Comparison of ENCODE assay signal across 11 mouse cellular contexts in the genomic region with DNA sequence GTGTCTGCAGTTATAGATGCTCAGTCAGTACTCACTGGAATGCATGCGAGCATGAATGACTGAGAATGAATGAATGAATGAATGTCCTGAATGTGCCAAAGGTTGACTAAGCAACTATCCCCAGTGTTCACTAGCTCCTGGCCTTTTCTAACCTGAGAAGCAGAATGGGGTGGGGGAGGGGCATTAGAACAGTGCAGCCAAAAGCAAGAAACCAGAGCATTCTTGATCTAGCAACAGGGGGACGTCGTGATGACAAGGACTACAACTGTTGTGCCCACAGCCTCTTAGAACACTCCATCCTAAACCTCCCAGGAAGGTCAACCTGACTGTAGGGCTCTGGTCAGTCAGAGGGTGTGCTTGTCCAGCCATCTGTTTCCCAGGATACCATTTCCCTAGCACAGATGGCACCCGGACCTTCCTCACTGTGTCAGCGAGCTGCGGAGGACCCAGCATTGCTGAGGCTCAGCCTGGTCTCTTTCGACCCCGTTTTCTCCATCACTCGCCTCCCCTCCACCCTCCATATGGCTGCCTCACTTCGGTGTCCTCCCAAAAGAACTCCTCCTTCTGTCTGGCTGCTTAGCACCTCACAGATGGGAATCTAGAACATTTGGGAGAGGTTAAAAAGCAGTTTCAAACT. TPM values are rescaled to one million over a fixed set of nuclear protein-coding genes. Genes with fewer than 3 reads are reported as not detected.
DNase-seq lines count a peak whose midpoint lies in the region; ATAC-seq lines count a peak whose summit lies in the region.
"Had no signal": no experiment of that assay in that cellular context is flagged by ENCODE, and none has a peak within 500 bp of the region (broad histone marks: within the 10 kb centered on the region; RNA-seq: fewer than 3 reads in every experiment).

No protein-coding gene starts in this region.

- 67% methylated on average over 10 of the region's 10 CpGs for WGBS in hindbrain, embryonic 10.5 days
- 69% methylated on average over 10 of the region's 10 CpGs for WGBS in hindbrain, embryonic 14.5 days
- WGBS in neural tube, embryonic 14.5 days: 58% methylated on average over 10 of the region's 10 CpGs

- peak overlapping the region; percentile 57 for H3K27ac ChIP-seq in hindbrain, embryonic 10.5 days
- no peak overlapping the region for H3K27ac ChIP-seq in hindbrain, embryonic 14.5 days
- H3K27ac ChIP-seq in neural tube, embryonic 14.5 days (ENCODE audit: low read depth, low read length): no peak overlapping the region
- H3K27ac ChIP-seq: heart, embryonic 15.5 days; neural tube, embryonic 13.5 days had no signal

- H3K4me1 ChIP-seq in hindbrain, embryonic 10.5 days (replicated peaks): peaks cover 35% of the 10 kb centered on the region
- peaks cover 9% of the 10 kb centered on the region for H3K4me1 ChIP-seq in hindbrain, embryonic 14.5 days (replicated peaks; ENCODE audit: control insufficient read depth, insufficient read depth, low read length)
- peaks cover 4% of the 10 kb centered on the region for H3K4me1 ChIP-seq in neural tube, embryonic 14.5 days (ENCODE audit: control insufficient read depth, insufficient read depth, low read length)

- no peak overlapping the region for H3K4me2 ChIP-seq in hindbrain, embryonic 14.5 days (replicated peaks)
- H3K4me2 ChIP-seq in neural tube, embryonic 14.5 days (ENCODE audit: low read depth, low read length): no peak overlapping the region
- H3K4me2 ChIP-seq: heart, embryonic 15.5 days; neural tube, embryonic 13.5 days had no signal

- no peaks in the 10 kb centered on the region for H3K9me3 ChIP-seq in hindbrain, embryonic 10.5 days
- H3K9me3 ChIP-seq in hindbrain, embryonic 14.5 days (ENCODE audit: control insufficient read depth, low read length): no peaks in the 10 kb centered on the region
- no peaks in the 10 kb centered on the region for H3K9me3 ChIP-seq in neural tube, embryonic 14.5 days (ENCODE audit: control insufficient read depth, low read length)
- H3K9me3 ChIP-seq: heart, embryonic 15.5 days had no signal

- ATAC-seq in hindbrain, embryonic 14.5 days (ENCODE audit: low FRiP score): no peak
- ATAC-seq in neural tube, embryonic 14.5 days (ENCODE audit: low read depth): no peak
- ATAC-seq in granulocyte monocyte progenitor cell, adult 5-6 weeks (replicated peaks; ENCODE audit: poor library complexity, severe bottlenecking): no peak
- ATAC-seq: CD4-positive, CD25-positive, alpha-beta regulatory T cell, adult 4 months had no signal

- no peak overlapping the region for H3K4me3 ChIP-seq in hindbrain, embryonic 10.5 days
- H3K4me3 ChIP-seq in hindbrain, embryonic 14.5 days (replicated peaks; ENCODE audit: low read length): no peak overlapping the region
- H3K4me3 ChIP-seq in neural tube, embryonic 14.5 days (ENCODE audit: low read depth, low read length): no peak overlapping the region
- H3K4me3 ChIP-seq: heart, embryonic 15.5 days; neural tube, embryonic 13.5 days had no signal

- DNase-seq in hindbrain, embryonic 10.5 days (ENCODE audit: low spot score): peak; percentile 35
- DNase-seq in hindbrain, embryonic 14.5 days (ENCODE audit: low spot score): no peak
- no peak for DNase-seq in neural tube, embryonic 10.5 days (ENCODE audit: extremely low spot score, low spot score)
- peak; percentile 90 to 92 for DNase-seq in cerebellum, postnatal 36 days
- peak; percentile 52 for DNase-seq in telencephalon, adult 2 months (ENCODE audit: low read depth, low spot score)
- DNase-seq in spleen, postnatal 10 days (ENCODE audit: low spot score in 2 of 2): no peak

- 0 out of 2 replicates have a peak, but pooled peaks cover 4% of the 10 kb centered on the region for H3K36me3 ChIP-seq in hindbrain, embryonic 10.5 days
- H3K36me3 ChIP-seq in hindbrain, embryonic 14.5 days (replicated peaks; ENCODE audit: control insufficient read depth, insufficient read depth): no peaks in the 10 kb centered on the region
- H3K36me3 ChIP-seq in neural tube, embryonic 14.5 days (ENCODE audit: control insufficient read depth, insufficient read depth, low read length): no peaks in the 10 kb centered on the region
- H3K36me3 ChIP-seq: heart, embryonic 15.5 days had no signal

- H3K9ac ChIP-seq in hindbrain, embryonic 14.5 days: no peak overlapping the region
- H3K9ac ChIP-seq in neural tube, embryonic 14.5 days (replicated peaks; ENCODE audit: low read depth, low read length): 0 out of 2 replicates have a peak overlapping the region, but pooled peaks have one; percentile 11
- H3K9ac ChIP-seq: heart, embryonic 15.5 days; neural tube, embryonic 13.5 days had no signal

- H3K27me3 ChIP-seq in hindbrain, embryonic 10.5 days (ENCODE audit: insufficient read depth, poor library complexity, severe bottlenecking): no peaks in the 10 kb centered on the region
- H3K27me3 ChIP-seq in hindbrain, embryonic 14.5 days (ENCODE audit: control insufficient read depth, insufficient read depth, low read length): no peaks in the 10 kb centered on the region; the same call in 1 of the 2 replicates
- H3K27me3 ChIP-seq in neural tube, embryonic 14.5 days (ENCODE audit: control insufficient read depth, insufficient read depth, low read length): no peaks in the 10 kb centered on the region
- H3K27me3 ChIP-seq: heart, embryonic 15.5 days; neural tube, embryonic 13.5 days had no signal

RNA-seq across cellular contexts. Expression of a gene that starts 21.5 kb away (rescaled TPM):
- 71.5 and 85.4 TPM in 2 replicates for polyA plus RNA-seq in hindbrain, embryonic 10.5 days (2016; fragmentation: Nextera tagmentation; extraction: Ambion mirVana)
- polyA plus RNA-seq in hindbrain, embryonic 14.5 days (2014; fragmentation: Nextera tagmentation; extraction: Ambion mirVana): 99.1 TPM in 2 replicates
- polyA plus RNA-seq in neural tube, embryonic 14.5 days (2014; fragmentation: Nextera tagmentation; extraction: Ambion mirVana): 95.0 and 104 TPM in 2 replicates
- 13.3 and 30.9 TPM in 2 replicates for total RNA-seq in granulocyte monocyte progenitor cell, adult 5-6 weeks (2014; fragmentation: Nextera tagmentation)
- total RNA-seq in granulocyte monocyte progenitor cell, adult 5-6 weeks (2017): 24.5 and 40.7 TPM in 2 replicates

RNA-seq across cellular contexts. Expression of a gene that starts 24.7 kb away (rescaled TPM):
- polyA plus RNA-seq in hindbrain, embryonic 10.5 days (2016; fragmentation: Nextera tagmentation; extraction: Ambion mirVana): 17.8 and 21.6 TPM in 2 replicates
- polyA plus RNA-seq in hindbrain, embryonic 14.5 days (2014; fragmentation: Nextera tagmentation; extraction: Ambion mirVana): 4.4 and 6.0 TPM in 2 replicates
- polyA plus RNA-seq in neural tube, embryonic 14.5 days (2014; fragmentation: Nextera tagmentation; extraction: Ambion mirVana): 5.6 and 6.6 TPM in 2 replicates
- not detected in 2 replicates for total RNA-seq in granulocyte monocyte progenitor cell, adult 5-6 weeks (2014; fragmentation: Nextera tagmentation)
- not detected in 2 replicates for total RNA-seq in granulocyte monocyte progenitor cell, adult 5-6 weeks (2017)

Comparison
In these comparisons a context has a peak if more than half of its experiments do, and no peak if none do; other contexts are left out.
1. DNase-seq: peak in hindbrain, embryonic 10.5 days (single experiment), cerebellum, postnatal 36 days (2 of 2) and telencephalon, adult 2 months (single experiment); none in hindbrain, embryonic 14.5 days (single experiment), neural tube, embryonic 10.5 days (single experiment) and spleen, postnatal 10 days (0 of 2).